Mouse (Mus musculus): ENCODE results near the gene Ankfy1.

- TF ChIP-seq EP300 (IDR thresholded peaks at IDR 0.05; ENCODE audit: low read depth) = no peak
- TF ChIP-seq CTCF (IDR thresholded peaks at IDR 0.05; ENCODE audit: low read depth) = no peak
These were observed 2.5 kb downstream of the Ankfy1 start for GRCm38 (mm10) chr11:72692353-72692752.
